Mouse (Mus musculus): ENCODE measurements around the gene Ncoa7. TPM values are rescaled to one million over a fixed set of nuclear protein-coding genes. Genes with fewer than 3 reads are reported as not detected.

Ncoa7 gene
- total RNA-seq (2017) = 13.8 to 20.5 TPM (median 15.5 TPM) in 3 replicates

GRCm38 (mm10) chr10:30802681-30803586 is at the start of gene Ncoa7:
Gene Ncoa7, minus strand, starts transcription at chr10:30803326.
- peak; percentile 46 for ATAC-seq (replicated peaks; ENCODE audit: insufficient number of reproducible peaks, low FRiP score, low TSS enrichment, poor library complexity, severe bottlenecking)

GRCm38 (mm10) chr10:30845101-30845825 is 42.1 kb upstream of the Ncoa7 start:
- ATAC-seq (replicated peaks; ENCODE audit: insufficient number of reproducible peaks, low FRiP score, low TSS enrichment, poor library complexity, severe bottlenecking) = no peak

GRCm38 (mm10) chr10:30844191-30845010 is 41.3 kb upstream of the Ncoa7 start:
- ATAC-seq (replicated peaks; ENCODE audit: insufficient number of reproducible peaks, low FRiP score, low TSS enrichment, poor library complexity, severe bottlenecking) = no peak; the same call in 1 of the 2 replicates

GRCm38 (mm10) chr10:30843438-30844190 is 40.5 kb upstream of the Ncoa7 start:
- ATAC-seq (replicated peaks; ENCODE audit: insufficient number of reproducible peaks, low FRiP score, low TSS enrichment, poor library complexity, severe bottlenecking) = no peak

GRCm38 (mm10) chr10:30842643-30843437 is 39.7 kb upstream of the Ncoa7 start, which contains the start of gene Hey2:
Gene Hey2, minus strand, starts transcription at chr10:30842801.
- ATAC-seq (replicated peaks; ENCODE audit: insufficient number of reproducible peaks, low FRiP score, low TSS enrichment, poor library complexity, severe bottlenecking) = peak; percentile 95

GRCm38 (mm10) chr10:30842228-30842627 is 39.1 kb upstream of the Ncoa7 start:
- ATAC-seq (replicated peaks; ENCODE audit: insufficient number of reproducible peaks, low FRiP score, low TSS enrichment, poor library complexity, severe bottlenecking) = peak; percentile 28

- no peak for ATAC-seq (replicated peaks; ENCODE audit: insufficient number of reproducible peaks, low FRiP score, low TSS enrichment, poor library complexity, severe bottlenecking)
Measured at GRCm38 (mm10) chr10:30840824-30841223, 37.7 kb upstream of the Ncoa7 start.

GRCm38 (mm10) chr10:30838188-30838587 is 35.1 kb upstream of the Ncoa7 start:
- no peak for ATAC-seq (replicated peaks; ENCODE audit: insufficient number of reproducible peaks, low FRiP score, low TSS enrichment, poor library complexity, severe bottlenecking)

- no peak for ATAC-seq (replicated peaks; ENCODE audit: insufficient number of reproducible peaks, low FRiP score, low TSS enrichment, poor library complexity, severe bottlenecking)
Measured at GRCm38 (mm10) chr10:30825049-30825448, 21.9 kb upstream of the Ncoa7 start.

GRCm38 (mm10) chr10:30810967-30811293 is 7.8 kb upstream of the Ncoa7 start:
- ATAC-seq (replicated peaks; ENCODE audit: insufficient number of reproducible peaks, low FRiP score, low TSS enrichment, poor library complexity, severe bottlenecking) = peak; percentile 97

GRCm38 (mm10) chr10:30810247-30810966 is 7.3 kb upstream of the Ncoa7 start:
- ATAC-seq (replicated peaks; ENCODE audit: insufficient number of reproducible peaks, low FRiP score, low TSS enrichment, poor library complexity, severe bottlenecking) = 0 out of 2 replicates have a peak, but pooled peaks have one; percentile 6

GRCm38 (mm10) chr10:30803587-30804253 is 594 bp upstream of the Ncoa7 start:
- peak; percentile 78 for ATAC-seq (replicated peaks; ENCODE audit: insufficient number of reproducible peaks, low FRiP score, low TSS enrichment, poor library complexity, severe bottlenecking)

GRCm38 (mm10) chr10:30802033-30802432 is 1.1 kb downstream of the Ncoa7 start:
- no peak for ATAC-seq (replicated peaks; ENCODE audit: insufficient number of reproducible peaks, low FRiP score, low TSS enrichment, poor library complexity, severe bottlenecking)

- no peak for ATAC-seq (replicated peaks; ENCODE audit: insufficient number of reproducible peaks, low FRiP score, low TSS enrichment, poor library complexity, severe bottlenecking)
Measured at GRCm38 (mm10) chr10:30799713-30800450, 3.2 kb downstream of the Ncoa7 start.

GRCm38 (mm10) chr10:30796469-30797261 is 6.5 kb downstream of the Ncoa7 start:
- no peak for ATAC-seq (replicated peaks; ENCODE audit: insufficient number of reproducible peaks, low FRiP score, low TSS enrichment, poor library complexity, severe bottlenecking)
